Mouse (Mus musculus) adrenal gland, postnatal 25 days (tissue): ENCODE measurements around the gene Gm9507. TPM values are rescaled to one million over a fixed set of nuclear protein-coding genes. Genes with fewer than 3 reads are reported as not detected.
"Not testable (repeated sequence)": the region's sequence is repeated elsewhere in the genome, so short reads cannot be mapped to it uniquely, and the experiment has no call there.

Experiments used
- DNase-seq: peaks from one replicate; pipeline ENCODE4 v3.0.0; 2021; ENCODE audit warnings: mixed read lengths
- long read RNA-seq: library from polyadenylated mRNA; stranded (forward); transcript quantifications from one replicate; pipeline ENCODE4 v2.0.0, GENCODE M21; 2021
- total RNA-seq: library from RNA; stranded (reverse); gene quantifications from 2 replicates; pipeline ENCODE4 v1.2.3, GENCODE M21; 2021

The Gm9507 gene
- not detected in 2 replicates for total RNA-seq
- long read RNA-seq: 0 reads

GRCm38 (mm10) chr10:77811743-77812142 is at the start of gene Gm9507:
Gene Gm9507, minus strand, starts transcription at chr10:77811843.
- DNase-seq: no peak

- no peak for DNase-seq
Measured at GRCm38 (mm10) chr10:77852559-77852958, 40.9 kb upstream of the Gm9507 start, which contains the start of gene Gm10318. Gene Gm10318, plus strand, starts transcription at chr10:77852859.

GRCm38 (mm10) chr10:77847538-77847937 is 35.9 kb upstream of the Gm9507 start:
- no peak for DNase-seq

- no peak for DNase-seq
Measured at GRCm38 (mm10) chr10:77846961-77847360, 35.3 kb upstream of the Gm9507 start.

GRCm38 (mm10) chr10:77846503-77846902 is 34.9 kb upstream of the Gm9507 start, which contains the start of gene Gm36176:
Gene Gm36176, plus strand, starts transcription at chr10:77846803.
- DNase-seq: no peak

- no peak for DNase-seq
Measured at GRCm38 (mm10) chr10:77839006-77839405, 27.4 kb upstream of the Gm9507 start.

GRCm38 (mm10) chr10:77835647-77836046 is 24.0 kb upstream of the Gm9507 start, which contains the start of gene Krtap10-10:
Gene Krtap10-10, plus strand, starts transcription at chr10:77835947.
- no peak for DNase-seq

GRCm38 (mm10) chr10:77826951-77827350 is 15.3 kb upstream of the Gm9507 start, which contains the start of gene Krtap10-4:
Gene Krtap10-4, minus strand, starts transcription at chr10:77827095.
- no peak for DNase-seq

GRCm38 (mm10) chr10:77819203-77819602 is 7.6 kb upstream of the Gm9507 start:
- DNase-seq: no peak

GRCm38 (mm10) chr10:77818523-77818922 is 6.9 kb upstream of the Gm9507 start:
- no peak for DNase-seq

- peak; percentile 19 for DNase-seq
Measured at GRCm38 (mm10) chr10:77815514-77815913, 3.9 kb upstream of the Gm9507 start.

- DNase-seq: no peak
Measured at GRCm38 (mm10) chr10:77814382-77814781, 2.7 kb upstream of the Gm9507 start, which contains the start of gene Gm2696. Gene Gm2696, plus strand, starts transcription at chr10:77814682.

GRCm38 (mm10) chr10:77804095-77804494 is 7.5 kb downstream of the Gm9507 start:
- no peak for DNase-seq

- DNase-seq: no peak
Measured at GRCm38 (mm10) chr10:77798921-77799508, 12.6 kb downstream of the Gm9507 start, which contains the start of gene Gm19668. Gene Gm19668, minus strand, starts transcription at chr10:77799133.

- DNase-seq: not testable (repeated sequence)
Measured at GRCm38 (mm10) chr10:77798164-77798920, 13.3 kb downstream of the Gm9507 start.

GRCm38 (mm10) chr10:77797677-77798076 is 14.0 kb downstream of the Gm9507 start:
- DNase-seq: no peak

- DNase-seq: no peak
Measured at GRCm38 (mm10) chr10:77794976-77795375, 16.7 kb downstream of the Gm9507 start, which contains the start of gene Gm9639. Gene Gm9639, minus strand, starts transcription at chr10:77795076.

GRCm38 (mm10) chr10:77788621-77789020 is 23.0 kb downstream of the Gm9507 start:
- no peak for DNase-seq

- DNase-seq: not testable (repeated sequence)
Measured at GRCm38 (mm10) chr10:77787876-77788275, 23.8 kb downstream of the Gm9507 start, which contains the start of gene Gm7137. Gene Gm7137, minus strand, starts transcription at chr10:77788200.

GRCm38 (mm10) chr10:77783396-77783795 is 28.2 kb downstream of the Gm9507 start:
- DNase-seq: not testable (repeated sequence)

- DNase-seq: not testable (repeated sequence)
Measured at GRCm38 (mm10) chr10:77782442-77782841, 29.2 kb downstream of the Gm9507 start, which contains the start of gene Gm3250. Gene Gm3250, minus strand, starts transcription at chr10:77782542.

- DNase-seq: not testable (repeated sequence)
Measured at GRCm38 (mm10) chr10:77776844-77777243, 34.8 kb downstream of the Gm9507 start, which contains the start of gene Gm7138. Gene Gm7138, minus strand, starts transcription at chr10:77776944.

GRCm38 (mm10) chr10:77772142-77772541 is 39.5 kb downstream of the Gm9507 start:
- DNase-seq: not testable (repeated sequence)
